Mouse (Mus musculus) small intestine, adult 2 months (tissue): ENCODE measurements around the gene Olfr323.

Experiments
- CTCF ChIP-seq: fragments of 200-500 bp; IDR thresholded peaks from 2 replicates; pipeline ENCODE4 v1.5.1; 2012; ENCODE audit warnings: low read depth, mild to moderate bottlenecking, control low read depth, inconsistent platforms, low read length, moderate library complexity, mixed read lengths; ENCODE audit not compliant: insufficient replicate concordance, insufficient read length; ENCODE audit errors: extremely low read depth
- POLR2A ChIP-seq: fragments of 200-500 bp; IDR thresholded peaks from 2 replicates; pipeline ENCODE4 v1.6.1; 2012; ENCODE audit warnings: low read depth, mild to moderate bottlenecking, control low read depth, inconsistent platforms, low read length, moderate library complexity

GRCm38 (mm10) chr11:58655151-58655550 is 24.9 kb upstream of the Olfr323 start:
- TF ChIP-seq CTCF (no peak), POLR2A (no peak)
